Mouse (Mus musculus) myocyte (in vitro differentiated cells): ENCODE results near the gene Olfr1446.

Experiments
- MYOG ChIP-seq, 3 experiments: IDR thresholded peaks; one replicate each; pipeline ENCODE4 v1.6.1; 2011; ENCODE audit warnings: control low read depth in 2 of 3, low read depth in 2 of 3, mild to moderate bottlenecking in 2 of 3; ENCODE audit not compliant: insufficient read length in 2 of 3, control insufficient read depth in 1 of 3, insufficient read depth in 1 of 3
- TCF12 ChIP-seq: IDR thresholded peaks from one replicate; pipeline ENCODE4 v1.6.1; 2011; ENCODE audit warnings: mild to moderate bottlenecking, control low read depth; ENCODE audit not compliant: poor library complexity, insufficient read depth, severe bottlenecking

GRCm38 (mm10) chr19:12838507-12838906, 54.8 kb downstream of the Olfr1446 start:
- no peak for TF ChIP-seq TCF12
- TF ChIP-seq MYOG (IDR thresholded peaks at IDR 0.05; ENCODE audit: control insufficient read depth in 1 of 3, insufficient read depth in 1 of 3, insufficient read length in 2 of 3, low read depth in 2 of 3): no peak
